Mouse (Mus musculus) MEL (cell line): ENCODE data around the gene Msx2. TPM values are rescaled to one million over a fixed set of nuclear protein-coding genes. Genes with fewer than 3 reads are reported as not detected.

Experiments
- DNase-seq: peaks from one replicate; pipeline ENCODE4 v3.0.0; 2011; ENCODE audit warnings: low read depth, low spot score
- H3K27ac ChIP-seq: 2 replicates; pipeline ENCODE4 v1.5.1; 2012; ENCODE audit warnings: low read depth, mild to moderate bottlenecking, control low read depth, low read length, moderate library complexity; ENCODE audit not compliant: control insufficient read depth
- H3K27me3 ChIP-seq, 2 experiments: fragments of 150-350 bp in 1 of 2; sonication (generic) in 1 of 2; 2 replicates each; pipeline ENCODE4 v1.6.1; 2012; ENCODE audit warnings: low read length in 2 of 2, mild to moderate bottlenecking in 2 of 2, improper control_type of control experiment in 1 of 2, moderate library complexity in 1 of 2; ENCODE audit not compliant: insufficient read depth in 2 of 2, control insufficient read depth in 1 of 2
- H3K36me3 ChIP-seq, 2 experiments: 2 replicates each; pipeline ENCODE4 v1.6.1; 2012 to 2014; ENCODE audit warnings: low read length in 2 of 2, improper control_type of control experiment in 1 of 2, inconsistent platforms in 1 of 2, mild to moderate bottlenecking in 1 of 2; ENCODE audit not compliant: insufficient read depth in 2 of 2, control insufficient read depth in 1 of 2
- H3K4me1 ChIP-seq, 2 experiments: fragments of 150-350 bp in 1 of 2; sonication (generic) in 1 of 2; 2 replicates each; pipeline ENCODE4 v1.6.1; 2012; ENCODE audit warnings: low read length in 2 of 2, improper control_type of control experiment in 1 of 2, mild to moderate bottlenecking in 1 of 2; ENCODE audit not compliant: insufficient read depth in 2 of 2, control insufficient read depth in 1 of 2
- H3K4me3 ChIP-seq, 2 experiments: fragments of 150-350 bp in 1 of 2; sonication (generic) in 1 of 2; 2 replicates each; pipeline ENCODE4 v1.5.1; 2012; ENCODE audit warnings: low read depth in 2 of 2, low read length in 2 of 2, mild to moderate bottlenecking in 2 of 2, moderate library complexity in 2 of 2, control low read depth in 1 of 2, improper control_type of control experiment in 1 of 2; ENCODE audit not compliant: control insufficient read depth in 1 of 2, insufficient read depth in 1 of 2
- H3K79me2 ChIP-seq: 2 replicates; pipeline ENCODE4 v1.6.1; 2012; ENCODE audit warnings: mild to moderate bottlenecking, low read length, moderate library complexity; ENCODE audit not compliant: control insufficient read depth, poor library complexity, insufficient read depth
- H3K9ac ChIP-seq: 2 replicates; pipeline ENCODE4 v1.6.1; 2012; ENCODE audit warnings: low read depth, mild to moderate bottlenecking, control low read depth, low read length, moderate library complexity; ENCODE audit not compliant: control insufficient read depth, poor library complexity, severe bottlenecking
- H3K9me3 ChIP-seq: fragments of 150-350 bp; sonication (generic); replicated peaks from 2 replicates; pipeline ENCODE4 v1.6.1; 2012; ENCODE audit warnings: mild to moderate bottlenecking, low read length, improper control_type of control experiment, moderate library complexity; ENCODE audit not compliant: insufficient read depth
- BHLHE40 ChIP-seq: IDR thresholded peaks from 2 replicates; pipeline ENCODE4 v1.6.1; 2012; ENCODE audit warnings: low read depth, mild to moderate bottlenecking, inconsistent platforms, low read length, improper control_type of control experiment, borderline replicate concordance
- EP300 ChIP-seq, 2 experiments: IDR thresholded peaks; 2 replicates each; pipeline ENCODE4 v1.6.1; 2011; ENCODE audit warnings: improper control_type of control experiment in 2 of 2, low read length in 2 of 2, low read depth in 1 of 2, mild to moderate bottlenecking in 1 of 2
- GABPA ChIP-seq: IDR thresholded peaks from 2 replicates; pipeline ENCODE4 v1.6.1; 2012; ENCODE audit warnings: low read depth, mild to moderate bottlenecking, inconsistent platforms, low read length, improper control_type of control experiment, moderate library complexity
- KAT2A ChIP-seq: conservative IDR thresholded peaks from 2 replicates; pipeline ENCODE4 v1.6.1; 2012; ENCODE audit warnings: low read depth, low read length, improper control_type of control experiment, inconsistent platforms
- MAFK ChIP-seq: IDR thresholded peaks from 2 replicates; pipeline ENCODE4 v1.6.1; 2011; ENCODE audit warnings: low read depth, mild to moderate bottlenecking, low read length, improper control_type of control experiment, borderline replicate concordance
- MEF2A ChIP-seq: IDR thresholded peaks from 2 replicates; pipeline ENCODE4 v1.6.1; 2014; ENCODE audit warnings: low read depth, mild to moderate bottlenecking, inconsistent platforms, low read length, improper control_type of control experiment; ENCODE audit not compliant: poor library complexity, insufficient replicate concordance, severe bottlenecking; ENCODE audit errors: extremely low read depth
- MYB ChIP-seq: IDR thresholded peaks from 2 replicates; pipeline ENCODE4 v1.6.1; 2011; ENCODE audit warnings: mild to moderate bottlenecking, low read depth, low read length, improper control_type of control experiment
- MYC ChIP-seq: IDR thresholded peaks from 2 replicates; pipeline ENCODE4 v1.6.1; 2011; ENCODE audit warnings: low read depth, mild to moderate bottlenecking, low read length, improper control_type of control experiment, moderate library complexity
- NRF1 ChIP-seq: IDR thresholded peaks from 2 replicates; pipeline ENCODE4 v1.6.1; 2014; ENCODE audit warnings: low read depth, mild to moderate bottlenecking, inconsistent platforms, low read length, improper control_type of control experiment, moderate library complexity; ENCODE audit not compliant: poor library complexity, insufficient read depth, severe bottlenecking
- POLR2AphosphoS5 ChIP-seq: IDR thresholded peaks from 2 replicates; pipeline ENCODE4 v1.6.1; 2012; ENCODE audit warnings: low read depth, borderline replicate concordance, mild to moderate bottlenecking, inconsistent platforms, low read length, moderate library complexity, mixed read lengths
- RCOR1 ChIP-seq: IDR thresholded peaks from 2 replicates; pipeline ENCODE4 v1.6.1; 2012; ENCODE audit warnings: low read depth, mild to moderate bottlenecking, inconsistent platforms, low read length, improper control_type of control experiment
- SMC3 ChIP-seq: IDR thresholded peaks from 2 replicates; pipeline ENCODE4 v1.6.1; 2011; ENCODE audit warnings: low read depth, low read length, improper control_type of control experiment
- TAL1 ChIP-seq: IDR thresholded peaks from 2 replicates; pipeline ENCODE4 v1.6.1; 2012; ENCODE audit warnings: mild to moderate bottlenecking, inconsistent platforms, low read length, moderate library complexity, mixed read lengths
- TBP ChIP-seq: IDR thresholded peaks from 2 replicates; pipeline ENCODE4 v1.8.0; 2011; ENCODE audit warnings: low read depth, low read length, improper control_type of control experiment
- TCF12 ChIP-seq: IDR thresholded peaks from 2 replicates; pipeline ENCODE4 v1.6.1; 2014; ENCODE audit warnings: low read depth, mild to moderate bottlenecking, inconsistent platforms, low read length, improper control_type of control experiment, moderate library complexity
- UBTF ChIP-seq: IDR thresholded peaks from 2 replicates; pipeline ENCODE4 v1.6.1; 2012; ENCODE audit warnings: low read depth, mild to moderate bottlenecking, inconsistent platforms, low read length, improper control_type of control experiment, moderate library complexity, borderline replicate concordance; ENCODE audit not compliant: insufficient read depth
- USF1 ChIP-seq: IDR thresholded peaks from 2 replicates; pipeline ENCODE4 v1.6.1; 2014; ENCODE audit warnings: low read depth, mild to moderate bottlenecking, inconsistent platforms, low read length, improper control_type of control experiment, moderate library complexity
- ZC3H11A ChIP-seq: IDR thresholded peaks from 2 replicates; pipeline ENCODE4 v1.6.1; 2012; ENCODE audit warnings: low read depth, mild to moderate bottlenecking, inconsistent platforms, low read length, improper control_type of control experiment
- ZMIZ1 ChIP-seq: IDR thresholded peaks from 2 replicates; pipeline ENCODE4 v1.6.1; 2012; ENCODE audit warnings: low read depth, mild to moderate bottlenecking, inconsistent platforms, low read length, improper control_type of control experiment, moderate library complexity
- polyA plus RNA-seq, 2 experiments: library from polyadenylated mRNA; stranded (reverse) in 1 of 2; unstranded in 1 of 2; fragments of >175 nt in 1 of 2; fragments of >200 nt in 1 of 2; gene quantifications; 2 replicates each; pipeline versions ENCODE4 v1.2.1 to v1.2.4; 2012; ENCODE audit warnings: low replicate concordance in 2 of 2, low read depth in 1 of 2; ENCODE audit not compliant: insufficient read length in 2 of 2, insufficient read depth in 1 of 2, missing spikeins in 1 of 2
- total RNA-seq: library from RNA; depleted of rRNA; stranded (reverse); fragments of 300-350 nt; gene quantifications from 2 replicates; pipeline ENCODE4 v1.2.3, GENCODE M21; 2012

The Msx2 gene
- total and polyA plus RNA-seq, 3 experiments, result not detected

DNA sequence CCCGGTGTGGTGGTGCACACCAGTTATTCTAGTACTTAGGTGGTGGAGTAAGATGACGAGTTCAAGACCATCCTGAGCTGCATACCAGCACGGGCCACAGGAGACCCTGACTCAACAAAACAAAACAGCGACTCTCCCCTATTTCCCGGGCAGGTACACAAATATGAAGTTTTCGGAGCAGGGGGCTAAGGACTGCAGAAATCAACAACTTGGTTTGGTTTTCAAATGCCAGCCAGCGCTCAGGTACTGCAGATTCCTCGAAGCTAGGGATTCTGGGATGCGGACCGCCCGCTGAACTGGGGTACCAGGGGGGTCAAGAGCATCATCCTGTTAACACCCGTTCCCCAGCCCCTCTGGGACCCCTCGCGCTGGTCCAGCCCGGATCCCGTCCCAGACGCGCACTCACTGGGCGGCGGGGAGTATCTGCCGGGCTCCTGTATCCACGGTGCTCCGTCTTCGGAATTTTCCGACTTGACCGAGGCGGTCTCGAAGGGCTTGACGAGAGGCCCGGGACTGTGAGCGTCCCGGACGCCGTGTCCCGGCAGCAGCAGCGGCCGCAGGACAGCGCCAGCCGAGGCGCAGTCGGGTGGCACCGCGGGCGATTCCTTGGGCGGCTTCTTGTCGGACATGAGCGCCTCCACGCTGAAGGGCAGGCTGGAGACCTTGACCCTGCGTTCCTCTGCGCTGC lies 804 bp downstream of the Msx2 start:
- no peak for TF ChIP-seq POLR2AphosphoS5
- TF ChIP-seq TBP, result no peak
- TF ChIP-seq MEF2A, result no peak
- no peak for TF ChIP-seq SMC3
- no peak for TF ChIP-seq ZC3H11A
- no peak for TF ChIP-seq MAFK
- no peak for TF ChIP-seq RCOR1
- no peak for TF ChIP-seq USF1
- no peak for TF ChIP-seq MYB
- Histone ChIP-seq H3K27me3 (no peaks in the 10 kb centered on the region), H3K79me2 (no peaks in the 10 kb centered on the region), H3K4me1 (no peaks in the 10 kb centered on the region), H3K9me3 (no peaks in the 10 kb centered on the region), H3K9ac (no peak overlapping the region), H3K27ac (no peak overlapping the region), H3K4me3 (no peak overlapping the region), H3K36me3 (no peaks in the 10 kb centered on the region)
- no peak for DNase-seq

DNA sequence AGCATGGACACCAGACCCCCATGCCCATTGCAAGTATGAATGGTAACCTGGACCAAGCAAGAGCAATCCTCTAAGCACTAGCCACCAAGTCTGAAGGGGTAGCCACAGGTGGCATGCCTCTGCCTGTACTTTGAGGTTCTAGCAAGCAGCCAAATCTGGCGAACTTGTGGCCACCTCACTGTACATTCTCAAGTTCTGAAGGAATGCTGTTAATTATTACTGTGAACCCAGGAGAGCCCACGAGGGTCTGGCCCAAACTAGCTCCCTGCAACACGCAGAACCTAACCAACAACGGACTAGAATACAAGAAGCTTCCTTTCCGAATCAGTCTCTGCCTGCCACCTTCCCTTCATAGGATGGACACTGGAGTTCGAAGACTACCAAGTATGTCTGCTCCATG lies 1.5 kb downstream of the Msx2 start:
- TF ChIP-seq BHLHE40, result no peak
- no peak for TF ChIP-seq KAT2A
- no peak for TF ChIP-seq GABPA
- no peak for TF ChIP-seq ZMIZ1
- TF ChIP-seq UBTF, result no peak
- TF ChIP-seq TCF12, result no peak
- no peak for TF ChIP-seq NRF1
- no peak for TF ChIP-seq TAL1
- TF ChIP-seq EP300 (IDR thresholded peaks at IDR 0.05; ENCODE audit: low read depth in 1 of 2, low read length in 2 of 2), result no peak
- no peak for TF ChIP-seq USF1
- TF ChIP-seq MYC, result no peak
- TF ChIP-seq MEF2A, result no peak
- Histone ChIP-seq H3K36me3 (no peaks in the 10 kb centered on the region), H3K27ac (no peak overlapping the region), H3K27me3 (no peaks in the 10 kb centered on the region), H3K9me3 (no peaks in the 10 kb centered on the region), H3K4me3 (no peak overlapping the region), H3K9ac (no peak overlapping the region), H3K79me2 (no peaks in the 10 kb centered on the region), H3K4me1 (no peaks in the 10 kb centered on the region)
- no peak for DNase-seq
